Mouse (Mus musculus) olfactory bulb, adult 2 months (tissue): ENCODE measurements around the gene Cep70.

Source experiments
- CTCF ChIP-seq: fragments of 200-500 bp; IDR thresholded peaks from 2 replicates; pipeline ENCODE4 v1.5.1; 2012; ENCODE audit warnings: low read depth, mild to moderate bottlenecking, low read length, moderate library complexity; ENCODE audit not compliant: insufficient read depth
- POLR2A ChIP-seq: fragments of 200-500 bp; IDR thresholded peaks from 2 replicates; pipeline ENCODE4 v1.6.1; 2012; ENCODE audit warnings: mild to moderate bottlenecking, low read depth, low read length, moderate library complexity; ENCODE audit not compliant: insufficient read depth

- TF ChIP-seq CTCF (no peak), POLR2A (no peak)
Observed at GRCm38 (mm10) chr9:99320006-99320405, 76.8 kb downstream of the Cep70 start.
